Mouse (Mus musculus) CH12.LX (cell line): ENCODE data around the gene Arih2. TPM values are rescaled to one million over a fixed set of nuclear protein-coding genes. Genes with fewer than 3 reads are reported as not detected.

Source experiments
- DNase-seq: peaks from one replicate; pipeline ENCODE4 v3.0.0-alpha.2; 2013; ENCODE audit errors: extremely low read depth
- H3K27ac ChIP-seq: 2 replicates; pipeline ENCODE4 v1.5.1; 2012; ENCODE audit warnings: low read depth, mild to moderate bottlenecking, control low read depth, moderate library complexity; ENCODE audit not compliant: insufficient read depth
- H3K27me3 ChIP-seq: replicated peaks from 2 replicates; pipeline ENCODE3; 2012; ENCODE audit warnings: inconsistent platforms
- H3K36me3 ChIP-seq, 2 experiments: replicated peaks in 1 of 2; 2 replicates each; pipeline versions ENCODE3 to v1.6.1; 2012; ENCODE audit warnings: inconsistent platforms in 1 of 2, low read length in 1 of 2, mild to moderate bottlenecking in 1 of 2, mixed read lengths in 1 of 2, moderate library complexity in 1 of 2; ENCODE audit not compliant: control insufficient read depth in 1 of 2, insufficient read depth in 1 of 2
- H3K4me1 ChIP-seq, 2 experiments: 2 replicates each; pipeline ENCODE4 v1.6.1; 2012; ENCODE audit warnings: inconsistent platforms in 1 of 2, moderate library complexity in 1 of 2; ENCODE audit not compliant: insufficient read depth in 2 of 2, control insufficient read depth in 1 of 2
- H3K4me2 ChIP-seq: 2 replicates; pipeline ENCODE4 v1.6.1; 2012; ENCODE audit warnings: low read depth, mild to moderate bottlenecking, control low read depth; ENCODE audit not compliant: poor library complexity, insufficient read depth, severe bottlenecking
- H3K4me3 ChIP-seq, 3 experiments: fragments of 150-350 bp in 1 of 3; sonication (generic) in 1 of 3; replicated peaks in 1 of 3; 2 replicates each; pipeline versions ENCODE3 to v1.5.1; 2011 to 2012; ENCODE audit warnings: low read depth in 2 of 3, low read length in 2 of 3, mild to moderate bottlenecking in 2 of 3, moderate library complexity in 2 of 3, control low read depth in 1 of 3, improper control_type of control experiment in 1 of 3, inconsistent platforms in 1 of 3, mixed read lengths in 1 of 3; ENCODE audit not compliant: poor library complexity in 1 of 3
- H3K79me2 ChIP-seq: replicated peaks from 2 replicates; pipeline ENCODE4 v1.6.1; 2012; ENCODE audit warnings: mild to moderate bottlenecking, moderate library complexity; ENCODE audit not compliant: control insufficient read depth, poor library complexity, insufficient read depth, severe bottlenecking; ENCODE audit errors: extremely low read depth
- H3K9ac ChIP-seq: 2 replicates; pipeline ENCODE4 v1.6.1; 2012; ENCODE audit warnings: low read depth, mild to moderate bottlenecking, control low read depth, moderate library complexity; ENCODE audit not compliant: insufficient read depth
- H3K9me3 ChIP-seq: replicated peaks from 2 replicates; pipeline ENCODE3; 2012; ENCODE audit warnings: low read length, inconsistent platforms, mixed read lengths
- BHLHE40 ChIP-seq: IDR thresholded peaks from 2 replicates; pipeline ENCODE4 v1.6.1; 2011; ENCODE audit warnings: mild to moderate bottlenecking, low read depth, low read length, improper control_type of control experiment
- CTCF ChIP-seq, 2 experiments: IDR thresholded peaks in 1 of 2; conservative IDR thresholded peaks in 1 of 2; 2 replicates each; pipeline ENCODE4 v1.5.1; 2011 to 2012; ENCODE audit warnings: low read depth in 2 of 2, low read length in 2 of 2, improper control_type of control experiment in 1 of 2, inconsistent platforms in 1 of 2, mild to moderate bottlenecking in 1 of 2, moderate library complexity in 1 of 2
- ELF1 ChIP-seq: IDR thresholded peaks from 2 replicates; pipeline ENCODE4 v1.6.1; 2014; ENCODE audit warnings: low read depth, mild to moderate bottlenecking, inconsistent platforms, low read length, improper control_type of control experiment
- ETS1 ChIP-seq: conservative IDR thresholded peaks from 2 replicates; pipeline ENCODE4 v1.6.1; 2012; ENCODE audit warnings: low read depth, mild to moderate bottlenecking, inconsistent platforms, low read length, improper control_type of control experiment, moderate library complexity
- HCFC1 ChIP-seq: IDR thresholded peaks from 2 replicates; pipeline ENCODE4 v1.6.1; 2012; ENCODE audit warnings: low read depth, mild to moderate bottlenecking, inconsistent platforms, low read length, improper control_type of control experiment
- JUN ChIP-seq: IDR thresholded peaks from 2 replicates; pipeline ENCODE4 v1.6.1; 2011; ENCODE audit warnings: low read depth, mild to moderate bottlenecking, low read length, improper control_type of control experiment, moderate library complexity; ENCODE audit not compliant: insufficient read depth
- JUND ChIP-seq: conservative IDR thresholded peaks from 2 replicates; pipeline ENCODE4 v1.6.1; 2011; ENCODE audit warnings: low read depth, low read length, improper control_type of control experiment
- MAFK ChIP-seq: IDR thresholded peaks from 2 replicates; pipeline ENCODE4 v1.6.1; 2011; ENCODE audit warnings: low read length, improper control_type of control experiment; ENCODE audit not compliant: insufficient replicate concordance
- MXI1 ChIP-seq: IDR thresholded peaks from 2 replicates; pipeline ENCODE4 v1.6.1; 2011; ENCODE audit warnings: mild to moderate bottlenecking, low read depth, low read length, improper control_type of control experiment
- MYC ChIP-seq: IDR thresholded peaks from 2 replicates; pipeline ENCODE4 v1.6.1; 2011; ENCODE audit warnings: low read depth, mild to moderate bottlenecking, improper control_type of control experiment, low read length
- NRF1 ChIP-seq: IDR thresholded peaks from 2 replicates; pipeline ENCODE4 v1.6.1; 2014; ENCODE audit warnings: low read depth, mild to moderate bottlenecking, inconsistent platforms, low read length, improper control_type of control experiment, moderate library complexity
- POLR2A ChIP-seq: IDR thresholded peaks from 2 replicates; pipeline ENCODE4 v1.6.1; 2011; ENCODE audit warnings: low read depth, mild to moderate bottlenecking, improper control_type of control experiment, low read length
- RCOR1 ChIP-seq: conservative IDR thresholded peaks from 2 replicates; pipeline ENCODE4 v1.6.1; 2012; ENCODE audit warnings: low read depth, mild to moderate bottlenecking, inconsistent platforms, low read length, improper control_type of control experiment
- SIN3A ChIP-seq: IDR thresholded peaks from 2 replicates; pipeline ENCODE4 v1.6.1; 2012; ENCODE audit warnings: low read length, improper control_type of control experiment, inconsistent platforms
- SMC3 ChIP-seq: IDR thresholded peaks from 2 replicates; pipeline ENCODE4 v1.6.1; 2011; ENCODE audit warnings: low read depth, low read length, improper control_type of control experiment
- TBP ChIP-seq: conservative IDR thresholded peaks from 2 replicates; pipeline ENCODE4 v1.6.1; 2011; ENCODE audit warnings: low read depth, low read length, improper control_type of control experiment
- UBTF ChIP-seq: IDR thresholded peaks from 2 replicates; pipeline ENCODE4 v1.6.1; 2012; ENCODE audit warnings: low read depth, mild to moderate bottlenecking, inconsistent platforms, low read length, improper control_type of control experiment, moderate library complexity
- USF2 ChIP-seq: conservative IDR thresholded peaks from 2 replicates; pipeline ENCODE4 v1.6.1; 2011; ENCODE audit warnings: low read depth, low read length, improper control_type of control experiment
- ZMIZ1 ChIP-seq: IDR thresholded peaks from 2 replicates; pipeline ENCODE4 v1.6.1; 2012; ENCODE audit warnings: low read depth, mild to moderate bottlenecking, inconsistent platforms, low read length, improper control_type of control experiment
- ZNF384 ChIP-seq: IDR thresholded peaks from 2 replicates; pipeline ENCODE4 v1.6.1; 2012; ENCODE audit warnings: low read depth, low read length, improper control_type of control experiment, inconsistent platforms
- dilution Hi-C: fragments of 300-500 bp; cut with MboI; formaldehyde crosslinking; loops from 2 replicates; pipeline ENCODE4 v1.14.3; 2020; ENCODE audit warnings: low sequenced_read_pairs; ENCODE audit not compliant: extremely low pct_unique_long_range_greater_than_20kb, extremely low pct_ligation_motif_present
- in situ Hi-C: fragments of 300-500 bp; cut with MboI; formaldehyde crosslinking; loops from 3 replicates; pipeline ENCODE4 v1.14.3; 2019; ENCODE audit warnings: low sequenced_read_pairs, low pct_ligation_motif_present, low pct_unique_long_range_greater_than_20kb, mixed read lengths
- polyA plus RNA-seq: library from polyadenylated mRNA; unstranded; fragments of >175 nt; gene quantifications from 2 replicates; pipeline ENCODE4 v1.2.1, GENCODE M21; 2012; ENCODE audit warnings: low read depth; ENCODE audit not compliant: insufficient read length
- total RNA-seq, 2 experiments: library from RNA; depleted of rRNA; stranded (reverse); fragments of 300-350 nt in 1 of 2; fragments of >200 nt in 1 of 2; gene quantifications; 2 replicates each; pipeline ENCODE4 v1.2.3; 2012 to 2014

The Arih2 gene
- total and polyA plus RNA-seq, 3 experiments = 29.0 to 35.3 (median 33.5) TPM

- Histone ChIP-seq H3K4me2 (no peak overlapping the region), H3K4me1 (no peaks in the 10 kb centered on the region), H3K9me3 (no peaks in the 10 kb centered on the region), H3K79me2 (no peaks in the 10 kb centered on the region), H3K36me3 (peaks cover 19 to 71% of the 10 kb centered on the region in 2 experiments), H3K9ac (no peak overlapping the region), H3K27me3 (no peaks in the 10 kb centered on the region), H3K4me3 (no peak overlapping the region), H3K27ac (no peak overlapping the region)
- no peak for DNase-seq
- in situ Hi-C loops (no loop called here), dilution Hi-C loops (no loop called here)
- TF ChIP-seq ZNF384 = no peak
- no peak for TF ChIP-seq HCFC1
- no peak for TF ChIP-seq CTCF (conservative IDR thresholded peaks at IDR 0.05 in 1 of 2, IDR thresholded peaks at IDR 0.05 in 1 of 2; ENCODE audit: low read depth in 2 of 2, low read length in 2 of 2)
- TF ChIP-seq SMC3 = no peak
- TF ChIP-seq MYC = no peak
- TF ChIP-seq MAFK = no peak
- no peak for TF ChIP-seq NRF1
- no peak for TF ChIP-seq POLR2A
- TF ChIP-seq UBTF = no peak
- TF ChIP-seq USF2 = no peak
- TF ChIP-seq ELF1 = no peak
- no peak for TF ChIP-seq SIN3A
- no peak for TF ChIP-seq MXI1
- TF ChIP-seq BHLHE40 = no peak
- no peak for TF ChIP-seq TBP
- TF ChIP-seq RCOR1 = no peak
- TF ChIP-seq ETS1 = no peak
- TF ChIP-seq ZMIZ1 = no peak
- TF ChIP-seq JUND = no peak
- TF ChIP-seq JUN = no peak
Measured at GRCm38 (mm10) chr9:108680026-108680425, 30.8 kb upstream of the Arih2 start.

DNA sequence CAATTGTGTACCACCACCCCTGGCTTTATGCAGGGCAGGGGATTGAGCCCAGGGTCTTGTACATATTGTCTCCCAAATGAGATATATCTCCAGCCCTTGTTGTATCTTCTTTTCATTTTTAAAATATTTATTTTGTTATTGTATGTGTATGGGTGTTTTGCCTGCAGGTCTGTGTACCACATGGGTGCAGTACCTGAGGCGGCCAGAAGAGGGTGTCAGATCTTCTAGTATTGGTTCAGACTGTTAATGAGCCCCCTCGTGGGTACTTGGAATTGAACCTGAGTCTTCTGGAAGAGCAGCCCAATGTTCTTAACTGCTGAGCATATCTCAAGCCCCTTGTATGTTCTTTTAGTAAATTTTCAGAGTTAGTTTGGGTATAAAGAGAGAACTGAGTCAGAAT is 24.0 kb upstream of the Arih2 start:
- Histone ChIP-seq H3K9me3 (no peaks in the 10 kb centered on the region), H3K27ac (no peak overlapping the region), H3K36me3 (peaks cover 15 to 50% of the 10 kb centered on the region in 2 experiments), H3K27me3 (no peaks in the 10 kb centered on the region), H3K4me2 (no peak overlapping the region), H3K79me2 (no peaks in the 10 kb centered on the region), H3K4me3 (no peak overlapping the region), H3K9ac (no peak overlapping the region), H3K4me1 (peaks cover 4 to 15% of the 10 kb centered on the region in 2 experiments; a peak in 3 of 4 replicates)
- dilution Hi-C loops = no loop called here
- in situ Hi-C loops = no loop called here
- peak; percentile 10; the same call in 1 of the 2 replicates for TF ChIP-seq SMC3
- peak; percentile 37 to 53 for TF ChIP-seq CTCF (conservative IDR thresholded peaks at IDR 0.05 in 1 of 2, IDR thresholded peaks at IDR 0.05 in 1 of 2; ENCODE audit: low read depth in 2 of 2, low read length in 2 of 2)
- TF ChIP-seq MYC = no peak
- DNase-seq = peak; percentile 43
